Mouse (Mus musculus): ENCODE data around the gene Acy3.
"Not testable (repeated sequence)": the region's sequence is repeated elsewhere in the genome, so short reads cannot be mapped to it uniquely, and the experiment has no call there.

Gene Acy3

GRCm38 (mm10) chr19:4003112-4003511 lies 16.7 kb downstream of the Acy3 start, which contains the start of gene Doc2g:
Gene Doc2g (plus strand): TSS chr19:4003313.
- DNase-seq (ENCODE audit: low read depth, low spot score): no peak

- DNase-seq (ENCODE audit: low read depth, low spot score): no peak
Measured at GRCm38 (mm10) chr19:4003641-4004040, 17.3 kb downstream of the Acy3 start.

GRCm38 (mm10) chr19:4004331-4004730 lies 18.0 kb downstream of the Acy3 start:
- no peak for DNase-seq (ENCODE audit: low read depth, low spot score)

GRCm38 (mm10) chr19:4005091-4005490 lies 18.7 kb downstream of the Acy3 start:
- no peak for DNase-seq (ENCODE audit: low read depth, low spot score)

- no peak for DNase-seq (ENCODE audit: low read depth, low spot score)
Measured at GRCm38 (mm10) chr19:4005971-4006370, 19.6 kb downstream of the Acy3 start.

GRCm38 (mm10) chr19:4011086-4011485 lies 24.7 kb downstream of the Acy3 start:
- no peak for DNase-seq (ENCODE audit: low read depth, low spot score)

- DNase-seq (ENCODE audit: low read depth, low spot score): peak; percentile 97
Measured at GRCm38 (mm10) chr19:4012432-4013022, 26.2 kb downstream of the Acy3 start, which contains the start of gene Ndufv1. Gene Ndufv1 (minus strand): TSS chr19:4012806.

- DNase-seq (ENCODE audit: low read depth, low spot score): no peak
Measured at GRCm38 (mm10) chr19:4013066-4013465, 26.7 kb downstream of the Acy3 start.

GRCm38 (mm10) chr19:4014802-4015201 lies 28.4 kb downstream of the Acy3 start:
- DNase-seq (ENCODE audit: low read depth, low spot score): no peak

GRCm38 (mm10) chr19:4015635-4016034 lies 29.3 kb downstream of the Acy3 start:
- no peak for DNase-seq (ENCODE audit: low read depth, low spot score)

GRCm38 (mm10) chr19:4017921-4018587 lies 31.7 kb downstream of the Acy3 start:
- DNase-seq (ENCODE audit: low read depth, low spot score): no peak

- no peak for DNase-seq (ENCODE audit: low read depth, low spot score)
Measured at GRCm38 (mm10) chr19:4018743-4019583, 32.6 kb downstream of the Acy3 start.

- DNase-seq (ENCODE audit: low read depth, low spot score): no peak
Measured at GRCm38 (mm10) chr19:4023185-4023584, 36.8 kb downstream of the Acy3 start.

- DNase-seq (ENCODE audit: low read depth, low spot score): no peak
Measured at GRCm38 (mm10) chr19:4027576-4027975, 41.2 kb downstream of the Acy3 start.

GRCm38 (mm10) chr19:4032668-4033067 lies 46.3 kb downstream of the Acy3 start:
- no peak for DNase-seq (ENCODE audit: low read depth, low spot score)

GRCm38 (mm10) chr19:4033298-4033697 lies 46.9 kb downstream of the Acy3 start:
- DNase-seq (ENCODE audit: low read depth, low spot score): no peak

- DNase-seq (ENCODE audit: low read depth, low spot score): no peak
Measured at GRCm38 (mm10) chr19:4033742-4034141, 47.4 kb downstream of the Acy3 start.

- DNase-seq (ENCODE audit: low read depth, low spot score): no peak
Measured at GRCm38 (mm10) chr19:4036327-4037045, 50.1 kb downstream of the Acy3 start.

- DNase-seq (ENCODE audit: low read depth, low spot score): not testable (repeated sequence)
Measured at GRCm38 (mm10) chr19:4037154-4037787, 50.9 kb downstream of the Acy3 start.

GRCm38 (mm10) chr19:4037788-4038232 lies 51.4 kb downstream of the Acy3 start, which contains the start of gene Gstp1:
Gene Gstp1 (minus strand): TSS chr19:4037985.
- DNase-seq (ENCODE audit: low read depth, low spot score): no peak
